Mouse (Mus musculus) forebrain, embryonic 10.5 days (tissue): ENCODE results near the gene Hoxc8. TPM values are rescaled to one million over a fixed set of nuclear protein-coding genes. Genes with fewer than 3 reads are reported as not detected.

Source experiments
- DNase-seq: peaks from one replicate; pipeline ENCODE4 v3.0.0-alpha.2; 2017; ENCODE audit warnings: low spot score; ENCODE audit errors: extremely low spot score
- H3K27ac ChIP-seq: fragments of 300-500 bp; sonication (generic); 2 replicates; pipeline ENCODE4 v1.5.1; 2016; ENCODE audit warnings: mild to moderate bottlenecking
- H3K27me3 ChIP-seq: fragments of 300-500 bp; sonication (generic); 2 replicates; pipeline ENCODE4 v1.6.1; 2016; ENCODE audit warnings: mild to moderate bottlenecking; ENCODE audit not compliant: poor library complexity, severe bottlenecking
- H3K36me3 ChIP-seq: fragments of 300-500 bp; sonication (generic); replicated peaks from 2 replicates; pipeline ENCODE4 v1.6.1; 2016; ENCODE audit warnings: mild to moderate bottlenecking, moderate library complexity
- H3K4me1 ChIP-seq: fragments of 300-500 bp; sonication (generic); 2 replicates; pipeline ENCODE4 v1.6.1; 2016
- H3K4me3 ChIP-seq: fragments of 300-500 bp; sonication (generic); 2 replicates; pipeline ENCODE4 v1.5.1; 2016; ENCODE audit warnings: mild to moderate bottlenecking, moderate library complexity
- H3K9me3 ChIP-seq: fragments of 300-500 bp; sonication (generic); 2 replicates; pipeline ENCODE4 v1.6.1; 2016; ENCODE audit warnings: mild to moderate bottlenecking, moderate library complexity
- WGBS: fragments of 180-500 bp; shearing (Covaris S2); methylation state at CpG from one replicate; pipeline ENCODE4 v1.1.7; 2016; 5-methylcytosine and 5-hydroxymethylcytosine counted together
- microRNA counts: library from miRNA; unstranded; fragments of <30 nt; microRNA quantifications from one replicate; lab custom pipeline; 2017
- microRNA-seq: library from miRNA; unstranded; fragments of <30 nt; microRNA quantifications from one replicate; pipeline ENCODE4, GENCODE M21; 2017
- polyA plus RNA-seq: library from polyadenylated mRNA; unstranded; fragments of >200 nt; fragmentation: Nextera tagmentation; extraction: Ambion mirVana; gene quantifications from 2 replicates; pipeline ENCODE4 v1.2.1, GENCODE M21; 2016

Hoxc8 gene
- polyA plus RNA-seq, 1 experiment from 2014 or later = not detected

GRCm38 (mm10) chr15:103040601-103041000 lies 50.2 kb downstream of the Hoxc8 start:
- Histone ChIP-seq H3K27me3 (peaks cover 100% of the 10 kb centered on the region), H3K4me1 (no peaks in the 10 kb centered on the region), H3K4me3 (no peak overlapping the region), H3K9me3 (no peaks in the 10 kb centered on the region), H3K36me3 (no peaks in the 10 kb centered on the region), H3K27ac (no peak overlapping the region)
- peak; percentile 20 for DNase-seq
- WGBS = 2% methylated on average over 12 of the region's 12 CpGs

GRCm38 (mm10) chr15:103041613-103042012 lies 51.2 kb downstream of the Hoxc8 start:
- no peaks in the 10 kb centered on the region for H3K9me3 ChIP-seq
- H3K27ac ChIP-seq = no peak overlapping the region
- H3K4me3 ChIP-seq = no peak overlapping the region
- H3K27me3 ChIP-seq = peaks cover 100% of the 10 kb centered on the region
- 11% methylated on average over 5 of the region's 5 CpGs for WGBS
- DNase-seq = peak; percentile 14
- H3K4me1 ChIP-seq = no peaks in the 10 kb centered on the region
- no peaks in the 10 kb centered on the region for H3K36me3 ChIP-seq

GRCm38 (mm10) chr15:103042209-103042608 lies 51.8 kb downstream of the Hoxc8 start:
- Histone ChIP-seq H3K36me3 (no peaks in the 10 kb centered on the region), H3K4me3 (no peak overlapping the region), H3K27ac (no peak overlapping the region), H3K9me3 (no peaks in the 10 kb centered on the region), H3K4me1 (no peaks in the 10 kb centered on the region), H3K27me3 (peaks cover 100% of the 10 kb centered on the region)
- WGBS = 0% methylated on average over 1 of the region's 1 CpGs
- no peak for DNase-seq

MicroRNAs within 50 kb of the gene (microRNA counts, 519-probe panel; counts per million panel counts)
- microRNA mmu-miR-615-3p (lab: Ali Mortazavi, UCI) = 341 counts per million, percentile 65 among the panel's probes with 10 or more counts
- microRNA mmu-miR-615-5p (lab: Ali Mortazavi, UCI) = 341 counts per million, percentile 65 among the panel's probes with 10 or more counts

Small RNAs within 50 kb of the gene (microRNA-seq; reads per million reads assigned to microRNA genes)
- gene Mir196a-2 (7.5 reads per million, percentile 17 among the genes with 10 or more reads in this experiment), gene Mir615 (13.5 reads per million, percentile 24 among the genes with 10 or more reads in this experiment)

Other genes starting within 250 kb of the Hoxc8 start
- gene Hoxc13, start 69.5 kb upstream of the Hoxc8 start, polyA plus RNA-seq = not detected in 2 replicates
- gene Hoxc12, start 53.9 kb upstream of the Hoxc8 start, polyA plus RNA-seq = not detected in 2 replicates
- gene Hoxc11, start 36.2 kb upstream of the Hoxc8 start, polyA plus RNA-seq = not detected in 2 replicates
- not detected in 2 replicates for gene Hoxc10, start 23.8 kb upstream of the Hoxc8 start, polyA plus RNA-seq
- gene Hoxc5, start 23.2 kb upstream of the Hoxc8 start, polyA plus RNA-seq = not detected in 2 replicates
- gene Hoxc9, start 14.2 kb upstream of the Hoxc8 start, polyA plus RNA-seq = not detected in 2 replicates
- not detected in 2 replicates for gene Hoxc6, start 7.7 kb downstream of the Hoxc8 start, polyA plus RNA-seq
- not detected in 2 replicates for gene Hoxc4, start 28.3 kb downstream of the Hoxc8 start, polyA plus RNA-seq
- 21.7 and 21.8 TPM in 2 replicates for gene Smug1, start 176.5 kb downstream of the Hoxc8 start, polyA plus RNA-seq
- 212 and 221 TPM in 2 replicates for gene Cbx5, start 249.2 kb downstream of the Hoxc8 start, polyA plus RNA-seq
- gene Hnrnpa1, start 249.8 kb downstream of the Hoxc8 start, polyA plus RNA-seq = 1,920 and 1,979 TPM in 2 replicates